Mouse (Mus musculus) limb, embryonic 14.5 days (tissue): Measurements from ENCODE around the gene Psmb5. TPM values are rescaled to one million over a fixed set of nuclear protein-coding genes. Genes with fewer than 3 reads are reported as not detected.

ENCODE experiments used
- ATAC-seq: fragments of 200-750 bp; cut with Nextera tagmentation; 2 replicates; pipeline ENCODE4 v1.8.0; 2017; ENCODE audit warnings: low read depth, moderate number of reproducible peaks, moderate TSS enrichment; ENCODE audit not compliant: low FRiP score
- DNase-seq: peaks from one replicate; pipeline ENCODE4 v3.0.0-alpha.2; 2015; ENCODE audit warnings: low spot score
- H3K27ac ChIP-seq: fragments of 300-500 bp; sonication (generic); replicated peaks from 2 replicates; pipeline ENCODE4 v1.5.1; 2014; ENCODE audit warnings: low read depth, mild to moderate bottlenecking, low read length, moderate library complexity, mixed read lengths
- H3K27me3 ChIP-seq: fragments of 300-500 bp; sonication (generic); 2 replicates; pipeline ENCODE4 v1.6.1; 2014; ENCODE audit warnings: low read length, mixed read lengths; ENCODE audit not compliant: control insufficient read depth, insufficient read depth
- H3K36me3 ChIP-seq: fragments of 300-500 bp; sonication (generic); 2 replicates; pipeline ENCODE4 v1.6.1; 2014; ENCODE audit warnings: mild to moderate bottlenecking, low read length, moderate library complexity, mixed read lengths; ENCODE audit not compliant: control insufficient read depth, insufficient read depth
- H3K4me1 ChIP-seq: fragments of 300-500 bp; sonication (generic); 2 replicates; pipeline ENCODE4 v1.6.1; 2014; ENCODE audit warnings: antibody characterized with exemption, low read length, mixed read lengths; ENCODE audit not compliant: control insufficient read depth, insufficient read depth
- H3K4me2 ChIP-seq: fragments of 300-500 bp; sonication (generic); replicated peaks from 2 replicates; pipeline ENCODE4 v1.6.1; 2014; ENCODE audit warnings: low read depth, mild to moderate bottlenecking, low read length, moderate library complexity; ENCODE audit not compliant: severe bottlenecking
- H3K4me3 ChIP-seq: fragments of 300-500 bp; sonication (generic); replicated peaks from 2 replicates; pipeline ENCODE4 v1.5.1; 2014; ENCODE audit warnings: low read length
- H3K9ac ChIP-seq: fragments of 300-500 bp; sonication (generic); 2 replicates; pipeline ENCODE4 v1.6.1; 2014; ENCODE audit warnings: mild to moderate bottlenecking, low read depth, low read length, moderate library complexity; ENCODE audit not compliant: severe bottlenecking
- H3K9me3 ChIP-seq: fragments of 300-500 bp; sonication (generic); 2 replicates; pipeline ENCODE4 v1.6.1; 2016; ENCODE audit warnings: low read length; ENCODE audit not compliant: control insufficient read depth
- POLR2A ChIP-seq: fragments of 200-500 bp; IDR thresholded peaks from 2 replicates; pipeline ENCODE4 v1.8.0; 2012; ENCODE audit warnings: inconsistent platforms, mild to moderate bottlenecking, moderate library complexity, borderline replicate concordance; ENCODE audit not compliant: insufficient read depth, insufficient read length; ENCODE audit errors: extremely low read depth
- WGBS: fragments of 180-500 bp; shearing (Covaris S2); extraction: QIAGEN DNeasy Blood & Tissue Kit; methylation state at CpG from one replicate; pipeline ENCODE4 v1.1.7; 2014; 5-methylcytosine and 5-hydroxymethylcytosine counted together
- polyA plus RNA-seq, 2 experiments: library from polyadenylated mRNA; depleted of rRNA in 1 of 2; stranded (reverse) in 1 of 2; unstranded in 1 of 2; fragments of >200 nt; fragmentation: Nextera tagmentation in 1 of 2; extraction: Ambion mirVana in 1 of 2; gene quantifications; 2 replicates each; pipeline versions ENCODE4 v1.2.1 to v1.2.3; 2012 to 2014

Psmb5 gene
- polyA plus RNA-seq, 2 experiments = 196 to 375 TPM

DNA sequence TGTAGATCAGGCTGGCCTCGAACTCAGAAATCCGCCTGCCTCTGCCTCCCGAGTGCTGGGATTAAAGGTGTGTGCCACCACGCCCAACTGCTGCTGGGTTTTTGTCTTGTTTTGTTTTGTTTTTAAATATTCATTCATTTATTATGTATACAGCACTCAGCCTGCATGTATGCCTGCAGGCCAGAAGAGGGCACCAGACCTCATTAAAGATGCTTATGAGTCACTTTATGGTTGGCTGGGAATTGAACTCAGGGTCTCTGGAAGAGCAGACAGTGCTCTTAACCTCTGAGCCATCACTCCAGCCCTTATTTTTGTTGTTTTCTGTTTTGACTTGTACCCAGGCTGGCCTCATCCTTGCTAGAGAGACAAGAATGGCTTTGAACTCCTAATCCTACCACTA, 7.9 kb downstream of the Psmb5 start:
- 81% methylated on average over 4 of the region's 4 CpGs for WGBS
- no peak for TF ChIP-seq POLR2A
- Histone ChIP-seq H3K9me3 (no peaks in the 10 kb centered on the region), H3K4me3 (no peak overlapping the region), H3K27me3 (no peaks in the 10 kb centered on the region), H3K9ac (no peak overlapping the region), H3K27ac (no peak overlapping the region), H3K36me3 (peaks cover 27% of the 10 kb centered on the region), H3K4me2 (no peak overlapping the region), H3K4me1 (peaks cover 6% of the 10 kb centered on the region; the same call in 1 of the 2 replicates)
- no peak for ATAC-seq
- DNase-seq = no peak

GRCm38 (mm10) chr14:54609245-54609644, 8.6 kb downstream of the Psmb5 start:
- Histone ChIP-seq H3K36me3 (peaks cover 25% of the 10 kb centered on the region), H3K9ac (no peak overlapping the region), H3K27me3 (no peaks in the 10 kb centered on the region), H3K27ac (no peak overlapping the region), H3K9me3 (no peaks in the 10 kb centered on the region), H3K4me1 (peaks cover 9% of the 10 kb centered on the region), H3K4me3 (no peak overlapping the region), H3K4me2 (no peak overlapping the region)
- no peak for DNase-seq
- TF ChIP-seq POLR2A = no peak
- ATAC-seq = no peak
- WGBS = 67% methylated on average over 4 of the region's 4 CpGs

- H3K27me3 ChIP-seq = no peaks in the 10 kb centered on the region
- H3K4me2 ChIP-seq = no peak overlapping the region
- H3K9ac ChIP-seq = no peak overlapping the region
- no peaks in the 10 kb centered on the region for H3K9me3 ChIP-seq
- no peak for DNase-seq
- no peak for ATAC-seq
- peaks cover 18% of the 10 kb centered on the region for H3K4me1 ChIP-seq
- 58% methylated on average over 8 of the region's 8 CpGs for WGBS
- peaks cover 12% of the 10 kb centered on the region; the same call in 1 of the 2 replicates for H3K36me3 ChIP-seq
- H3K4me3 ChIP-seq = no peak overlapping the region
- no peak for TF ChIP-seq POLR2A
- H3K27ac ChIP-seq = no peak overlapping the region
Observed at GRCm38 (mm10) chr14:54607226-54607625, 10.6 kb downstream of the Psmb5 start.

DNA sequence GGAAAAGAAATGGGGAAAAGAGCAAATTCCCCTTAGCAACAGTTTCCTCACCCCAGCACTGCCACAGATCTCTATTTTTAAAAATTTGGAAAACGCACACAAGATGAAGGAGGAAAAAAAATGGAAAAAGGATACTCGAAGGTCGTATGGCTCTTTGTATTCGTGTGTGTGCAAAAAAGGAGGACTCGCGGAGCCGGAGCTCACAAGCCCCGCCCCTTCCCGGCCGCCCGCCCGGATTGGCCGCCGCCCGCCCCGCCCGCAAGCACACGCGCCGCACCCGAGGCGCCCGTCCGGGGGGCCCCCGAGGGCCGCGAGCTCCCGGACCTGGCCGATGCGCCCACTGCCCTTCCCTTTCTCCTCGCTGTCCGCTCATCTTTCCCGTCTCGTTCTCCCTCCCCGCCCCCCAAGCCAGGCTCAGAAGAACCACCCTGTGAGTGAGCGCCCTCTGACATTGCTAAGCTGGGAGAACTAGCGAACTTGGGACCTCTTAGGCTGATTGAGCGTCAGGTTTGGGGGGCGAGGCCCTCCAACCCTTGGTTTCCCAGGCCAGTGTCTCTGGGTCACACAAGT, 12.0 kb downstream of the Psmb5 start, which contains the start of gene 4931414P19Rik:
Gene 4931414P19Rik (minus strand): TSS at position 242 of the 570 bp plus-strand sequence.
- ATAC-seq = peak; percentile 39; the same call in 1 of the 2 replicates
- WGBS = 1% methylated on average over 25 of the region's 39 CpGs

GRCm38 (mm10) chr14:54603686-54604085, 14.1 kb downstream of the Psmb5 start:
- H3K9ac ChIP-seq = peak overlapping the region; percentile 84; the same call in 1 of the 2 replicates
- DNase-seq = no peak
- H3K4me2 ChIP-seq = peak overlapping the region; percentile 44
- H3K4me1 ChIP-seq = peaks cover 18% of the 10 kb centered on the region
- H3K27me3 ChIP-seq = no peaks in the 10 kb centered on the region
- WGBS = 82% methylated on average over 8 of the region's 8 CpGs
- TF ChIP-seq POLR2A = no peak
- no peaks in the 10 kb centered on the region for H3K36me3 ChIP-seq
- no peak for ATAC-seq
- H3K9me3 ChIP-seq = no peaks in the 10 kb centered on the region
- H3K4me3 ChIP-seq = peak overlapping the region; percentile 62
- peak overlapping the region; percentile 90 for H3K27ac ChIP-seq

More for the DNA sequence above, 12.0 kb downstream of the Psmb5 start, which contains the start of gene 4931414P19Rik:
- Histone ChIP-seq H3K9ac (peak within 1 kb of the TSS; percentile 56), H3K4me1 (peaks cover 18% of the 10 kb centered on the region), H3K9me3 (no peaks in the 10 kb centered on the region), H3K4me2 (peak within 1 kb of the TSS; percentile 56), H3K4me3 (peak within 1 kb of the TSS; percentile 49), H3K36me3 (no peaks in the 10 kb centered on the region), H3K27ac (peak within 1 kb of the TSS; percentile 73), H3K27me3 (no peaks in the 10 kb centered on the region)
- DNase-seq = peak; percentile 69
- TF ChIP-seq POLR2A = 0 out of 2 replicates have a peak, but pooled peaks have one; percentile 28
